8 mouse cellular contexts compared by ENCODE assay signal in the genomic region with DNA sequence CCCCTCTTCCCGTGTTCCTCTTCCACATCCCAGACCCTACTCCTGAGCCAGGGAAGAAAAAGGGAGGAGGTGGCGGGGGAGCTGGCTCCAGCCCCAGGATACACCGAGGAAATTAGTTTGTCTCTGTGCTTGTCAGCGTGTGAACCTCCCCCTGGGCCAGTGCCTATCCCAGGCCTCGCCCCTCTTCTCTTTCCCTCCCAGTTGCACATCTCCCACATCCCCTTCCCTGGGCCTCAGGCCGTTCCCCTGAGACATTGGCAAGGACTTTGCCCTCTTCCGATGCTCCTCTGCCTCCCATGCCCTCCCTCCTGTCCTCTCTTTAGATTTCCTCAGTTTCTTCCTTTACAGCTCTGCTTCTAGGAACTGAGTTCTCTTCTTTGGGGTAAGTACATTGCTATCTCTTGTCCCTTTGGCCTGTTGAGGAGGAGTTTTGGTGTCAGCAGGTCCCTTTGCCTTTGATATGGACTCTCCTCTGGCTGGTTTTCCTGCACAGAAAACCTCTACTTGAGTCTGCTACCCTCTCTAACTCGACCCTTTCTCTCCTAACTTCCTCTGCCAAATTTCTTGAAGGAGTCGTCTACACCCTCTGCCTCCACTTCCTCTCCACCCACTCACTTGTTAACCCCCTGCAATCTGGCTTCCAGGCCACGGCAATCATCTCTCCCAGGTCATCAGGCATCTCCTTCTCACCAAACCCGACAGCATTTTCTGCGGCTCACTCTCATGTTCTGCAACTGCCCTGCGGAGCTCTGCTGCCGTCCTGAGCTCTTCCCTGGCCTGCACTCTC. TPM values are rescaled to one million over a fixed set of nuclear protein-coding genes. Genes with fewer than 3 reads are reported as not detected.
A peak's percentile ranks its signal among the peaks of the same experiment; 100 is the strongest.
DNase-seq lines count a peak whose midpoint lies in the region; ATAC-seq lines count a peak whose summit lies in the region.

No protein-coding gene starts in this region.

- H3K27me3 ChIP-seq in midbrain, embryonic 14.5 days (ENCODE audit: control insufficient read depth, insufficient read depth, low read length), result peaks cover 10% of the 10 kb centered on the region
- H3K27me3 ChIP-seq in midbrain, embryonic 13.5 days, result peaks cover 42% of the 10 kb centered on the region
- H3K27me3 ChIP-seq in embryonic facial prominence, embryonic 10.5 days (replicated peaks; ENCODE audit: low read depth, poor library complexity, severe bottlenecking), result peaks cover 51% of the 10 kb centered on the region
- H3K27me3 ChIP-seq in kidney, embryonic 16.5 days (ENCODE audit: insufficient read depth, low read length), result no peaks in the 10 kb centered on the region
- H3K27me3 ChIP-seq in midbrain, embryonic 15.5 days (replicated peaks), result peaks cover 9% of the 10 kb centered on the region

- H3K4me1 ChIP-seq in midbrain, embryonic 14.5 days (ENCODE audit: control insufficient read depth, insufficient read depth, low read length), result no peaks in the 10 kb centered on the region
- H3K4me1 ChIP-seq in midbrain, embryonic 13.5 days (replicated peaks), result peaks cover 9% of the 10 kb centered on the region; the same call in 1 of the 2 replicates
- peaks cover 60% of the 10 kb centered on the region for H3K4me1 ChIP-seq in embryonic facial prominence, embryonic 10.5 days
- H3K4me1 ChIP-seq in kidney, embryonic 16.5 days (ENCODE audit: insufficient read depth, low read length), result peaks cover 53% of the 10 kb centered on the region
- peaks cover 2% of the 10 kb centered on the region; the same call in 1 of the 2 replicates for H3K4me1 ChIP-seq in midbrain, embryonic 15.5 days

- no peaks in the 10 kb centered on the region for H3K9me3 ChIP-seq in midbrain, embryonic 14.5 days (ENCODE audit: control insufficient read depth, low read length)
- no peaks in the 10 kb centered on the region for H3K9me3 ChIP-seq in midbrain, embryonic 13.5 days
- no peaks in the 10 kb centered on the region for H3K9me3 ChIP-seq in embryonic facial prominence, embryonic 10.5 days
- no peaks in the 10 kb centered on the region for H3K9me3 ChIP-seq in kidney, embryonic 16.5 days (ENCODE audit: low read length)
- no peaks in the 10 kb centered on the region for H3K9me3 ChIP-seq in midbrain, embryonic 15.5 days

- H3K4me2 ChIP-seq in midbrain, embryonic 14.5 days (ENCODE audit: low read length), result no peak overlapping the region
- H3K4me2 ChIP-seq in midbrain, embryonic 13.5 days (replicated peaks), result no peak overlapping the region
- peak overlapping the region; percentile 31 for H3K4me2 ChIP-seq in kidney, embryonic 16.5 days (replicated peaks; ENCODE audit: low read depth, low read length)
- H3K4me2 ChIP-seq in midbrain, embryonic 15.5 days, result no peak overlapping the region

- DNase-seq in midbrain, embryonic 14.5 days, result peak; percentile 12
- no peak for DNase-seq in embryonic facial prominence, embryonic 10.5 days (ENCODE audit: low spot score)
- DNase-seq in lung, postnatal 4 days, result peak; percentile 64 to 75
- DNase-seq in layer of hippocampus, postnatal 14 days (ENCODE audit: low spot score in 2 of 2), result no peak
- no peak for DNase-seq in c-Kit-positive CD71-positive TER-119-positive erythroid progenitor cells, embryonic 14.5 days (ENCODE audit: low spot score)

- 43% methylated on average over 14 of the region's 14 CpGs for WGBS in midbrain, embryonic 14.5 days
- WGBS in midbrain, embryonic 13.5 days, result 50% methylated on average over 14 of the region's 14 CpGs
- 43% methylated on average over 14 of the region's 14 CpGs for WGBS in embryonic facial prominence, embryonic 10.5 days
- 16% methylated on average over 14 of the region's 14 CpGs for WGBS in kidney, embryonic 16.5 days
- WGBS in midbrain, embryonic 15.5 days, result 45% methylated on average over 14 of the region's 14 CpGs

- H3K4me3 ChIP-seq in midbrain, embryonic 14.5 days (replicated peaks; ENCODE audit: low read depth, low read length), result no peak overlapping the region
- no peak overlapping the region for H3K4me3 ChIP-seq in midbrain, embryonic 13.5 days (replicated peaks)
- no peak overlapping the region for H3K4me3 ChIP-seq in embryonic facial prominence, embryonic 10.5 days
- H3K4me3 ChIP-seq in kidney, embryonic 16.5 days (ENCODE audit: low read length), result no peak overlapping the region; the same call in 1 of the 2 replicates
- H3K4me3 ChIP-seq in midbrain, embryonic 15.5 days, result no peak overlapping the region

- no peak overlapping the region for H3K9ac ChIP-seq in midbrain, embryonic 14.5 days (replicated peaks; ENCODE audit: low read length)
- H3K9ac ChIP-seq in midbrain, embryonic 13.5 days (replicated peaks), result no peak overlapping the region
- peak overlapping the region; percentile 52 for H3K9ac ChIP-seq in kidney, embryonic 16.5 days (replicated peaks; ENCODE audit: low read length)
- no peak overlapping the region for H3K9ac ChIP-seq in midbrain, embryonic 15.5 days

- H3K36me3 ChIP-seq in midbrain, embryonic 14.5 days (ENCODE audit: control insufficient read depth, insufficient read depth, low read length), result no peaks in the 10 kb centered on the region
- no peaks in the 10 kb centered on the region for H3K36me3 ChIP-seq in midbrain, embryonic 13.5 days
- H3K36me3 ChIP-seq in embryonic facial prominence, embryonic 10.5 days (replicated peaks), result peaks cover 12% of the 10 kb centered on the region; the same call in 1 of the 2 replicates
- no peaks in the 10 kb centered on the region for H3K36me3 ChIP-seq in kidney, embryonic 16.5 days (ENCODE audit: insufficient read depth, low read length)
- no peaks in the 10 kb centered on the region for H3K36me3 ChIP-seq in midbrain, embryonic 15.5 days (replicated peaks)

- no peak for ATAC-seq in midbrain, embryonic 14.5 days (ENCODE audit: low FRiP score, low TSS enrichment)
- ATAC-seq in midbrain, embryonic 13.5 days, result no peak
- peak; percentile 37 for ATAC-seq in kidney, embryonic 16.5 days (ENCODE audit: low FRiP score, low TSS enrichment)
- ATAC-seq in midbrain, embryonic 15.5 days (replicated peaks), result no peak

- H3K27ac ChIP-seq in midbrain, embryonic 14.5 days (replicated peaks; ENCODE audit: low read depth, low read length), result no peak overlapping the region
- no peak overlapping the region for H3K27ac ChIP-seq in midbrain, embryonic 13.5 days
- peak overlapping the region; percentile 61; the same call in 1 of the 2 replicates for H3K27ac ChIP-seq in embryonic facial prominence, embryonic 10.5 days (replicated peaks)
- H3K27ac ChIP-seq in kidney, embryonic 16.5 days (ENCODE audit: low read length), result peak overlapping the region; percentile 87
- H3K27ac ChIP-seq in midbrain, embryonic 15.5 days, result no peak overlapping the region

RNA-seq across cellular contexts. Expression of a gene that starts 7.0 kb away (rescaled TPM):
- not detected in 2 replicates for polyA plus RNA-seq in midbrain, embryonic 14.5 days (2014; fragmentation: Nextera tagmentation; extraction: Ambion mirVana)
- not detected in 2 replicates for polyA plus RNA-seq in midbrain, embryonic 13.5 days (2015; fragmentation: Nextera tagmentation; extraction: Ambion mirVana)
- not detected in 2 replicates for polyA plus RNA-seq in embryonic facial prominence, embryonic 10.5 days (2016; fragmentation: Nextera tagmentation; extraction: Ambion mirVana)
- not detected in 2 replicates for polyA plus RNA-seq in kidney, embryonic 16.5 days (2015; fragmentation: Nextera tagmentation; extraction: Ambion mirVana)
- polyA plus RNA-seq in midbrain, embryonic 15.5 days (2015; fragmentation: Nextera tagmentation; extraction: Ambion mirVana), result not detected in 2 replicates
- total RNA-seq in layer of hippocampus, postnatal 14 days (2021), result not detected

RNA-seq across cellular contexts. Expression of a gene that starts 7.1 kb away (rescaled TPM):
- polyA plus RNA-seq in midbrain, embryonic 14.5 days (2014; fragmentation: Nextera tagmentation; extraction: Ambion mirVana), result 0.08 and 0.46 TPM in 2 replicates
- 0.64 and 0.70 TPM in 2 replicates for polyA plus RNA-seq in midbrain, embryonic 13.5 days (2015; fragmentation: Nextera tagmentation; extraction: Ambion mirVana)
- 2.8 and 3.3 TPM in 2 replicates for polyA plus RNA-seq in embryonic facial prominence, embryonic 10.5 days (2016; fragmentation: Nextera tagmentation; extraction: Ambion mirVana)
- 6.8 and 7.5 TPM in 2 replicates for polyA plus RNA-seq in kidney, embryonic 16.5 days (2015; fragmentation: Nextera tagmentation; extraction: Ambion mirVana)
- 0.79 and 0.88 TPM in 2 replicates for polyA plus RNA-seq in midbrain, embryonic 15.5 days (2015; fragmentation: Nextera tagmentation; extraction: Ambion mirVana)
- under 1 TPM; 0.88 to 0.90 TPM for total RNA-seq in layer of hippocampus, postnatal 14 days (2021)

RNA-seq across cellular contexts. Expression of a gene that starts 10.5 kb away (rescaled TPM):
- polyA plus RNA-seq in midbrain, embryonic 14.5 days (2014; fragmentation: Nextera tagmentation; extraction: Ambion mirVana), result 18.5 and 19.1 TPM in 2 replicates
- polyA plus RNA-seq in midbrain, embryonic 13.5 days (2015; fragmentation: Nextera tagmentation; extraction: Ambion mirVana), result 14.5 and 15.3 TPM in 2 replicates
- polyA plus RNA-seq in embryonic facial prominence, embryonic 10.5 days (2016; fragmentation: Nextera tagmentation; extraction: Ambion mirVana), result 13.7 and 15.1 TPM in 2 replicates
- 34.2 and 36.3 TPM in 2 replicates for polyA plus RNA-seq in kidney, embryonic 16.5 days (2015; fragmentation: Nextera tagmentation; extraction: Ambion mirVana)
- polyA plus RNA-seq in midbrain, embryonic 15.5 days (2015; fragmentation: Nextera tagmentation; extraction: Ambion mirVana), result 20.4 and 20.6 TPM in 2 replicates
- total RNA-seq in layer of hippocampus, postnatal 14 days (2021), result 10 to 100 TPM; 11.9 to 13.5 TPM

RNA-seq across cellular contexts. Expression of a gene that starts 19.7 kb away (rescaled TPM):
- 20.3 and 22.7 TPM in 2 replicates for polyA plus RNA-seq in midbrain, embryonic 14.5 days (2014; fragmentation: Nextera tagmentation; extraction: Ambion mirVana)
- polyA plus RNA-seq in midbrain, embryonic 13.5 days (2015; fragmentation: Nextera tagmentation; extraction: Ambion mirVana), result 24.9 and 26.3 TPM in 2 replicates
- polyA plus RNA-seq in embryonic facial prominence, embryonic 10.5 days (2016; fragmentation: Nextera tagmentation; extraction: Ambion mirVana), result 58.1 and 58.2 TPM in 2 replicates
- polyA plus RNA-seq in kidney, embryonic 16.5 days (2015; fragmentation: Nextera tagmentation; extraction: Ambion mirVana), result 39.4 and 39.9 TPM in 2 replicates
- polyA plus RNA-seq in midbrain, embryonic 15.5 days (2015; fragmentation: Nextera tagmentation; extraction: Ambion mirVana), result 23.7 and 24.9 TPM in 2 replicates
- total RNA-seq in layer of hippocampus, postnatal 14 days (2021), result 1 to 10 TPM; 6.6 to 6.7 TPM

RNA-seq across cellular contexts. Expression of a gene that starts 29.3 kb away (rescaled TPM):
- 591 and 597 TPM in 2 replicates for polyA plus RNA-seq in midbrain, embryonic 14.5 days (2014; fragmentation: Nextera tagmentation; extraction: Ambion mirVana)
- 636 and 651 TPM in 2 replicates for polyA plus RNA-seq in midbrain, embryonic 13.5 days (2015; fragmentation: Nextera tagmentation; extraction: Ambion mirVana)
- polyA plus RNA-seq in embryonic facial prominence, embryonic 10.5 days (2016; fragmentation: Nextera tagmentation; extraction: Ambion mirVana), result 1,000 and 1,025 TPM in 2 replicates
- 1,050 and 1,120 TPM in 2 replicates for polyA plus RNA-seq in kidney, embryonic 16.5 days (2015; fragmentation: Nextera tagmentation; extraction: Ambion mirVana)
- polyA plus RNA-seq in midbrain, embryonic 15.5 days (2015; fragmentation: Nextera tagmentation; extraction: Ambion mirVana), result 537 and 571 TPM in 2 replicates
- 100 to 1,000 TPM; 281 TPM for total RNA-seq in layer of hippocampus, postnatal 14 days (2021)

Comparison
In these comparisons a context has a peak if more than half of its experiments do, and no peak if none do; other contexts are left out.
1. DNase-seq: peak in midbrain, embryonic 14.5 days (single experiment) and lung, postnatal 4 days (2 of 2); none in embryonic facial prominence, embryonic 10.5 days (single experiment), layer of hippocampus, postnatal 14 days (0 of 2) and c-Kit-positive CD71-positive TER-119-positive erythroid progenitor cells, embryonic 14.5 days (single experiment).
2. H3K27ac ChIP-seq: peak in embryonic facial prominence, embryonic 10.5 days (single experiment) and kidney, embryonic 16.5 days (single experiment); none in midbrain, embryonic 14.5 days (single experiment), midbrain, embryonic 13.5 days (single experiment) and midbrain, embryonic 15.5 days (single experiment).